Mouse (Mus musculus): Measurements from ENCODE around the gene Kmt5b.

The Kmt5b gene

DNA sequence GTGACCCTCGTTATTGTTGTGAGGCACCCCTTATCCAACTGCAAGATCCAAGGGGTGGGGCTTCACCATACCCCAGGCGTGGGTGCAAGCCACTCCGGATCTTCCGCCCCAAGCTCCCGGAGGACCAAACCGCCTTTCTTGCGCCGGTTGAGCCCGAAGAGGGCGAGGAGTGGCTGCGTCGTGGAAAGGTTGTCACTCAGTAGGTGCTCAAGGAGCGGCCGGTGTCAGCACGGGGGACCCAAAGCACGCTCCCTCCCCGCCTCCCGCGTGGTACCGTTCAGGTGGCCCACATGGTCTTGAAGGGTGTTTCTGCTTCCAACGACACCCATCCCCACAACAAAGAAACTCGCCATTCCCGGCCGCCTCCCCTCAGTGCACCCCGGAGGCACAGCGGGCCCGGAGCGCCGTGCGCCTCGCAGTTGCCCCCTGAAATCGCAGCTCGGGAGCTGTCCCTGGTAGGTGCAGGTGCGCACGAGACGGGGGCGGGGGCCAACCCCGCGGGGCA lies at the start of gene Kmt5b:
Gene Kmt5b (plus strand): TSS at position 146 of the 505 bp plus-strand sequence.
- DNase-seq: no peak

- DNase-seq: peak; percentile 66
Measured at GRCm38 (mm10) chr19:3718481-3719361, 48.5 kb upstream of the Kmt5b start.

- peak; percentile 49 for DNase-seq
Measured at GRCm38 (mm10) chr19:3719362-3719891, 47.8 kb upstream of the Kmt5b start.

GRCm38 (mm10) chr19:3723170-3723569 lies 44.1 kb upstream of the Kmt5b start:
- DNase-seq: no peak

DNA sequence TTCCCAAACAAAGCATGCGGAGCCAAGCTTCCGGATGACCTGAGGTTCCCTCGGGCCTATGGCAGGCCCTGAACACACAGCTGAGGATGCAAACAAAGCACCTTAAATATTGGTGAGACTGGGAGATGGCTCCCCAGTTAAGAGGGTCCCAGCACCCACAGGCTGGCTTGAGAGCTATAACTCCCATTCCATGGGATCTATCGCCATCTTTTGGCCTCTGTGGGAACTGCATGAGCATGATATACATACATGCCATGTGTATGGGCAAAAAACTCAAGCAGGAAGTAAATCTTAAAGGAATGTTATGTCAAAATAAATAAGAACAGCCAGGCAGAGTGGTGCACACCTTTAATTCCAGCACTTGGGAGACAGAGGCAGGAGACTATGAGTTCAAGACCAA lies 43.3 kb upstream of the Kmt5b start:
- peak; percentile 49 for DNase-seq

DNA sequence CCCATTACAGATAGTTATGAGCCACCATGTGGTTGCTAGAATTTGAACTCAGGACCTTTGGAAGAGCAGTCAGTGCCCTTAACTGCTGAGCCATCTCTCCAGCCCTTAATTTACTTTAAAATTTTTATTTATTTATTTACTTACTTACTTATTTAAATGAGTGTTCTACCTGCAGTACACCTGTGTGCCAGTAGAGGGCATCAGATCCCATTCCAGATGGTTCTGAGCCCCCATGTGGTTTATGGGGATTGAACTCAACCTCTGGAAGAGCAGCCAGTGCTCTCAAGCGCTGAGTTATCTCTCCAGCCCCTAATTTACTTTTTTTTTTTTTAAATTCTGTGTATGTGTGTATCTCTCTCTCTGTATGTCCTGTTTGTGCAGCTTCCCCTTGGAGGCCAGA lies 42.4 kb upstream of the Kmt5b start:
- peak; percentile 64 for DNase-seq

- DNase-seq: no peak
Measured at GRCm38 (mm10) chr19:3728901-3729300, 38.3 kb upstream of the Kmt5b start.

DNA sequence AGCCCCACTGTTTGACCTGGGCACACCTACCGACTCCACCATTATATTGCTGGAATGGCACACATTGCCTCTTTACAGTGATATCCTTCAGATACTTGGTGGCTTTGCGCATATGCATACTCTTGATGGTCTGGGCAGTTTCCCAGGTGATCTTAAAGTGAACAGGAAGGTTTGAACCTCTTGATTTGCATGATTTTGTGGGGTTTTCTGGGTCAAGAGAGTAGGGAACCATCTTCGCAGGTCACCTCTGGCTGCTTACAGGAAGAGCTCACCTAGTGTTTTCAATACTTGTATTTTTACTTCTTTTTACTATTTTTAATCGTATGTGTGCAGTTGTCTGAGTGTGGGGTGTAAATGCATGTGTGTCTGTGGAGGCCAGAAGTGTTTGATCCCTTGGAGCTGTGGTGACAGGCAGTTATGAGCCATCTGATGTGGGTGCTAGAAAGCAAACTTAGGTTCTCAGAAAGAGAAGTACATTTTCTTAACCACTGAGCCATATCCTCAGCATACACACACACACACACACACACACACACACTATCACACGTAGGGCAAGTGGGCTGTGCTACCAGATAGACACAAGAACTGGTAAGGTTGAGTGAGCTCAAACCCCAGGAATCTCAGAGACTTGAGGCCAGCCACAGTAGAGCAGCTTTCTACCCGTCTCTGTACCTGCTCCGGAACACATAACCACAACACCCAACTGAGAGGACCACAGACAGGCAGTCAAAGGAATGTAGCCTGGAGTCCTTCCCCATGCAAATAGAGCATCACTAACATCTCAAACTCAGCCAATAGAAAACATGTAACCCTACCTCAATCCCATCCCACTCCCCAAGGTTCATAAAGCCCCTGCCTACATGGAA lies 36.2 kb upstream of the Kmt5b start:
- no peak for DNase-seq

GRCm38 (mm10) chr19:3736001-3736400 lies 31.2 kb upstream of the Kmt5b start:
- no peak for DNase-seq

GRCm38 (mm10) chr19:3739650-3740049 lies 27.6 kb upstream of the Kmt5b start:
- DNase-seq: no peak

GRCm38 (mm10) chr19:3742716-3743115 lies 24.5 kb upstream of the Kmt5b start:
- no peak for DNase-seq

GRCm38 (mm10) chr19:3743362-3743761 lies 23.9 kb upstream of the Kmt5b start:
- no peak for DNase-seq

- DNase-seq: peak; percentile 53
Measured at GRCm38 (mm10) chr19:3743851-3744512, 23.2 kb upstream of the Kmt5b start.

- DNase-seq: no peak
Measured at GRCm38 (mm10) chr19:3752621-3753239, 14.5 kb upstream of the Kmt5b start.

GRCm38 (mm10) chr19:3753240-3753633 lies 14.0 kb upstream of the Kmt5b start:
- no peak for DNase-seq

GRCm38 (mm10) chr19:3753738-3754137 lies 13.5 kb upstream of the Kmt5b start:
- no peak for DNase-seq

GRCm38 (mm10) chr19:3757861-3758260 lies 9.4 kb upstream of the Kmt5b start:
- no peak for DNase-seq

DNA sequence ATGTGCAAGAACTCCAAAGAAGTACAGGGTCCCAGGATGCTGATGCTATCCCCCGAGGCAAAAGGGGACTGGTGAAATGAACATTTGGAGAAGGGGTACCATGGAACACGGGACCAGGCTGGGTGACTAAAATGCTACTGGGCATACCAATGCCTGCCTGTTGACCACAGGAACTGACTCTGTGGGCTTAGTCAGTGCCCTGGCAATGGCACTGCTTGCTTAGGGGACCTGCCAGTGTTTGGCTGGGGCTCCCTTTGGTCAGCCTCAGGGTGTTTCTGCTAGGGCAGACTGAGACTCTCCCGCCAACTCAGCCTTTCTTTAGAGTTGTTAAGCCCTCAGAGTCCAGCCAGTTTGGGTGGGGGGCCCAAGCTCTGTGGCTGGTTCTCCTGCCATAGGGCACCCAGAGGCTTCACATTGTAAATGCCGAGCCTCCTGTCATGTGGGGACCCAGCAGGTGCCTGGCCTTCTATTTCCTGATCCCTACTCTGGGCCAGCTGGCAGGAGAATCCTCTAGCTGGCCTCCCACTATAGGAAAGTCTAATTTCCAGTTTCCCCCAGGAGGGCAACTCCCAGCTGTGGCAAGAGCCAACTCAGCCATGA lies 1.9 kb upstream of the Kmt5b start:
- no peak for DNase-seq

DNA sequence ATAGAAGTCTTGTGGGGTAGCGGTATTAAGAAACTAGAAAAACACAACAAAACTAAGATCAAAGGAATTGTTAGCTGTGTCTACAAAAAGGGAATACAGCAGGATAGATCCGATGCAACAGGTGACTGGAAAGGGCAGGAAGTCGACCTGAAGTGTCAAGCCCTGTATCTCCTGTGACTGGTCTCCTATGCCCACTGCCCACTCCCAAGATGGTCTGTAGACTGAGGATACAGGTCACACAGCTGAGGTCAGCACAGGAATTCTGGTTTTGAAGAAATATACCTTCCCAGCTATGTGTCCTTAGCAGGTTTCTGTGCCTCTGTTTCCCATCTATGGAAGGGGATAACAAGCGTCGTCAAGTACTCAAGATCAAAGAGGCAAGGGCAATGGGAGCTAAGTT lies 843 bp upstream of the Kmt5b start:
- DNase-seq: no peak

GRCm38 (mm10) chr19:3767781-3768696 lies 818 bp downstream of the Kmt5b start:
- DNase-seq: peak; percentile 90

All from right cerebral cortex, postnatal 4 days (tissue).